Mouse (Mus musculus) MEL (cell line): Measurements from ENCODE around the gene Rnf8.

Source experiments
- BHLHE40 ChIP-seq: IDR thresholded peaks from 2 replicates; pipeline ENCODE4 v1.6.1; 2012; ENCODE audit warnings: low read depth, mild to moderate bottlenecking, inconsistent platforms, low read length, improper control_type of control experiment, borderline replicate concordance
- CHD2 ChIP-seq: IDR thresholded peaks from 2 replicates; pipeline ENCODE4 v1.6.1; 2011; ENCODE audit warnings: low read length, improper control_type of control experiment
- CTCF ChIP-seq, 3 experiments: IDR thresholded peaks in 2 of 3; conservative IDR thresholded peaks in 1 of 3; 2 replicates each; pipeline ENCODE4 v1.5.1; 2011 to 2012; ENCODE audit warnings: low read length in 3 of 3, low read depth in 2 of 3, mild to moderate bottlenecking in 2 of 3, improper control_type of control experiment in 1 of 3, inconsistent platforms in 1 of 3, mixed read lengths in 1 of 3, moderate library complexity in 1 of 3; ENCODE audit not compliant: control insufficient read depth in 1 of 3, insufficient read depth in 1 of 3, poor library complexity in 1 of 3, severe bottlenecking in 1 of 3
- EP300 ChIP-seq, 2 experiments: IDR thresholded peaks; 2 replicates each; pipeline ENCODE4 v1.6.1; 2011; ENCODE audit warnings: improper control_type of control experiment in 2 of 2, low read length in 2 of 2, low read depth in 1 of 2, mild to moderate bottlenecking in 1 of 2
- ETS1 ChIP-seq: IDR thresholded peaks from 2 replicates; pipeline ENCODE4 v1.6.1; 2012; ENCODE audit warnings: low read depth, mild to moderate bottlenecking, inconsistent platforms, low read length, improper control_type of control experiment, moderate library complexity
- KAT2A ChIP-seq: conservative IDR thresholded peaks from 2 replicates; pipeline ENCODE4 v1.6.1; 2012; ENCODE audit warnings: low read depth, low read length, improper control_type of control experiment, inconsistent platforms
- MAX ChIP-seq: IDR thresholded peaks from 2 replicates; pipeline ENCODE4 v1.6.1; 2011; ENCODE audit warnings: low read length, improper control_type of control experiment
- NRF1 ChIP-seq: IDR thresholded peaks from 2 replicates; pipeline ENCODE4 v1.6.1; 2014; ENCODE audit warnings: low read depth, mild to moderate bottlenecking, inconsistent platforms, low read length, improper control_type of control experiment, moderate library complexity; ENCODE audit not compliant: poor library complexity, insufficient read depth, severe bottlenecking
- POLR2A ChIP-seq, 2 experiments: IDR thresholded peaks; 2 replicates each; pipeline ENCODE4 v1.6.1; 2011 to 2012; ENCODE audit warnings: low read length in 2 of 2, mild to moderate bottlenecking in 2 of 2, control low read depth in 1 of 2, improper control_type of control experiment in 1 of 2, low read depth in 1 of 2, moderate library complexity in 1 of 2; ENCODE audit not compliant: control insufficient read depth in 1 of 2, insufficient read depth in 1 of 2, poor library complexity in 1 of 2
- USF1 ChIP-seq: IDR thresholded peaks from 2 replicates; pipeline ENCODE4 v1.6.1; 2014; ENCODE audit warnings: low read depth, mild to moderate bottlenecking, inconsistent platforms, low read length, improper control_type of control experiment, moderate library complexity

GRCm38 (mm10) chr17:29688610-29689009 is 74.0 kb downstream of the Rnf8 start:
- TF ChIP-seq CHD2 (no peak), NRF1 (no peak), BHLHE40 (no peak), CTCF (IDR thresholded peaks at IDR 0.05 in 2 of 3, conservative IDR thresholded peaks at IDR 0.05 in 1 of 3; ENCODE audit: control insufficient read depth in 1 of 3, insufficient read depth in 1 of 3, low read depth in 2 of 3, low read length in 3 of 3, poor library complexity in 1 of 3, severe bottlenecking in 1 of 3) (no peak), POLR2A (IDR thresholded peaks at IDR 0.05; ENCODE audit: control insufficient read depth in 1 of 2, insufficient read depth in 1 of 2, low read depth in 1 of 2, low read length in 2 of 2, poor library complexity in 1 of 2) (no peak), MAX (no peak), ETS1 (no peak), KAT2A (no peak), USF1 (no peak), EP300 (IDR thresholded peaks at IDR 0.05; ENCODE audit: low read depth in 1 of 2, low read length in 2 of 2) (no peak)
